Mouse (Mus musculus) cerebellum, adult 2 months (tissue): ENCODE measurements at regions not wholly inside any gene's neighbourhood (a gene's known extent, or its start where the extent isn't known, plus 50 kb on each side); places are given as distances from the start of the nearest gene placed in this dataset.

ENCODE experiments used
- CTCF ChIP-seq: fragments of 200-500 bp; IDR thresholded peaks from 2 replicates; pipeline ENCODE4 v1.5.1; 2011; ENCODE audit warnings: low read depth, mild to moderate bottlenecking, control low read depth, low read length, moderate library complexity, borderline replicate concordance; ENCODE audit not compliant: insufficient read depth
- POLR2A ChIP-seq: fragments of 200-500 bp; IDR thresholded peaks from 2 replicates; pipeline ENCODE4 v1.6.1; 2011; ENCODE audit warnings: low read length, control low read depth, borderline replicate concordance; ENCODE audit not compliant: insufficient read depth

- no peak for TF ChIP-seq POLR2A
- no peak for TF ChIP-seq CTCF
Measured at GRCm38 (mm10) chr10:117909811-117910239, 64.0 kb upstream of the Rap1b start.
